Mouse (Mus musculus) c-Kit-positive CD71-positive TER-119-positive erythroid progenitor cells, embryonic 14.5 days (primary cell): ENCODE results near the gene Cd247.
A peak's percentile ranks its signal among the peaks of the same experiment; 100 is the strongest.
"Not testable (repeated sequence)": the region's sequence is repeated elsewhere in the genome, so short reads cannot be mapped to it uniquely, and the experiment has no call there.

Source experiments
- DNase-seq: peaks from one replicate; pipeline ENCODE4 v3.0.0-alpha.2; 2013; ENCODE audit warnings: low spot score

The Cd247 gene

GRCm38 (mm10) chr1:165788511-165788910, at the start of gene Cd247:
Cd247 (plus strand) TSS chr1:165788681.
- no peak for DNase-seq

- no peak for DNase-seq
Measured at GRCm38 (mm10) chr1:165738985-165739384, 49.5 kb upstream of the Cd247 start.

GRCm38 (mm10) chr1:165741989-165742388, 46.5 kb upstream of the Cd247 start:
- DNase-seq, result no peak

- DNase-seq, result no peak
Measured at GRCm38 (mm10) chr1:165748053-165748452, 40.4 kb upstream of the Cd247 start.

- DNase-seq, result no peak
Measured at GRCm38 (mm10) chr1:165751142-165751541, 37.3 kb upstream of the Cd247 start.

- no peak for DNase-seq
Measured at GRCm38 (mm10) chr1:165751838-165752237, 36.6 kb upstream of the Cd247 start.

- DNase-seq, result no peak
Measured at GRCm38 (mm10) chr1:165754205-165754604, 34.3 kb upstream of the Cd247 start.

- no peak for DNase-seq
Measured at GRCm38 (mm10) chr1:165755194-165755593, 33.3 kb upstream of the Cd247 start.

GRCm38 (mm10) chr1:165761522-165762305, 26.8 kb upstream of the Cd247 start:
- DNase-seq, result no peak

- not testable (repeated sequence) for DNase-seq
Measured at GRCm38 (mm10) chr1:165762498-165762897, 26.0 kb upstream of the Cd247 start.

GRCm38 (mm10) chr1:165762914-165763634, 25.4 kb upstream of the Cd247 start:
- DNase-seq, result no peak

GRCm38 (mm10) chr1:165763635-165764372, 24.7 kb upstream of the Cd247 start, which contains the start of gene Creg1:
Creg1 (plus strand) TSS chr1:165763746.
- DNase-seq, result peak; percentile 96

GRCm38 (mm10) chr1:165764571-165764970, 23.9 kb upstream of the Cd247 start:
- no peak for DNase-seq

GRCm38 (mm10) chr1:165765041-165765440, 23.4 kb upstream of the Cd247 start:
- no peak for DNase-seq

GRCm38 (mm10) chr1:165765651-165766294, 22.7 kb upstream of the Cd247 start:
- DNase-seq, result no peak

- peak; percentile 72 for DNase-seq
Measured at GRCm38 (mm10) chr1:165766295-165766890, 22.1 kb upstream of the Cd247 start.

GRCm38 (mm10) chr1:165768894-165769512, 19.5 kb upstream of the Cd247 start:
- peak; percentile 83 for DNase-seq

GRCm38 (mm10) chr1:165770181-165770759, 18.2 kb upstream of the Cd247 start:
- no peak for DNase-seq

GRCm38 (mm10) chr1:165771491-165771897, 17.0 kb upstream of the Cd247 start:
- peak; percentile 88 for DNase-seq

- no peak for DNase-seq
Measured at GRCm38 (mm10) chr1:165771998-165772397, 16.5 kb upstream of the Cd247 start.
